Mouse (Mus musculus): Measurements from ENCODE around the gene Aff3.

GRCm38 (mm10) chr1:38358797-38359349, 305.9 kb downstream of the Aff3 start:
- TF ChIP-seq CTCF (IDR thresholded peaks at IDR 0.05; ENCODE audit: low read depth) (no peak), EP300 (IDR thresholded peaks at IDR 0.05; ENCODE audit: low read depth) (no peak)

All from heart, postnatal 0 days (tissue).